Mouse (Mus musculus) gastrocnemius, adult 8-10 months (tissue): ENCODE measurements around the gene Usp22. TPM values are rescaled to one million over a fixed set of nuclear protein-coding genes. Genes with fewer than 3 reads are reported as not detected.

Experiments used
- DNase-seq, 2 experiments: peaks; one replicate each; pipeline ENCODE4 v3.0.0; 2022; ENCODE audit warnings: low spot score in 2 of 2
- total RNA-seq, 4 experiments: library from RNA; stranded (reverse); gene quantifications; 2 replicates each; pipeline ENCODE4 v1.2.4; 2022

Gene Usp22
- total RNA-seq, result 10 to 100 TPM; 13.3 to 16.1 (median 15.7) TPM

GRCm38 (mm10) chr11:61174821-61175658, at the start of gene Usp22:
Gene Usp22, minus strand, starts transcription at chr11:61175055.
- peak; percentile 99 for DNase-seq

- no peak for DNase-seq
Observed at GRCm38 (mm10) chr11:61224234-61224744, 49.4 kb upstream of the Usp22 start.

- DNase-seq, result no peak
Observed at GRCm38 (mm10) chr11:61222971-61223745, 48.3 kb upstream of the Usp22 start.

- DNase-seq, result no peak
Observed at GRCm38 (mm10) chr11:61222007-61222406, 47.2 kb upstream of the Usp22 start.

GRCm38 (mm10) chr11:61220156-61220881, 45.5 kb upstream of the Usp22 start:
- DNase-seq, result no peak

- no peak for DNase-seq
Observed at GRCm38 (mm10) chr11:61215936-61216335, 41.1 kb upstream of the Usp22 start.

- no peak for DNase-seq
Observed at GRCm38 (mm10) chr11:61212102-61212501, 37.2 kb upstream of the Usp22 start.

GRCm38 (mm10) chr11:61208316-61208715, 33.5 kb upstream of the Usp22 start:
- no peak for DNase-seq

GRCm38 (mm10) chr11:61207487-61208246, 32.8 kb upstream of the Usp22 start, which contains the start of gene Aldh3a1:
Gene Aldh3a1, plus strand, starts transcription at chr11:61207537.
- no peak for DNase-seq

GRCm38 (mm10) chr11:61206136-61206535, 31.3 kb upstream of the Usp22 start:
- DNase-seq, result no peak

GRCm38 (mm10) chr11:61205167-61205950, 30.5 kb upstream of the Usp22 start:
- DNase-seq, result no peak

GRCm38 (mm10) chr11:61202810-61203209, 28.0 kb upstream of the Usp22 start:
- no peak for DNase-seq

GRCm38 (mm10) chr11:61202186-61202585, 27.3 kb upstream of the Usp22 start:
- no peak for DNase-seq

- DNase-seq, result no peak
Observed at GRCm38 (mm10) chr11:61199620-61200362, 24.9 kb upstream of the Usp22 start.

GRCm38 (mm10) chr11:61197935-61198334, 23.1 kb upstream of the Usp22 start:
- no peak for DNase-seq

GRCm38 (mm10) chr11:61196616-61197353, 21.9 kb upstream of the Usp22 start:
- no peak for DNase-seq

- DNase-seq, result peak; percentile 61 to 63
Observed at GRCm38 (mm10) chr11:61193392-61193791, 18.5 kb upstream of the Usp22 start.

- DNase-seq, result no peak
Observed at GRCm38 (mm10) chr11:61192779-61193178, 17.9 kb upstream of the Usp22 start.
